Mouse (Mus musculus) heart, embryonic 14.5 days (tissue): ENCODE results near the gene Srxn1. TPM values are rescaled to one million over a fixed set of nuclear protein-coding genes. Genes with fewer than 3 reads are reported as not detected.
A peak's percentile ranks its signal among the peaks of the same experiment; 100 is the strongest.

Experiments used
- ATAC-seq: fragments of 200-750 bp; cut with Nextera tagmentation; 2 replicates; pipeline ENCODE4 v1.8.0; 2017; ENCODE audit warnings: low read depth, moderate TSS enrichment; ENCODE audit not compliant: insufficient number of reproducible peaks, insufficient read depth, low FRiP score
- H3K27ac ChIP-seq, 2 experiments: fragments of 200-500 bp in 1 of 2; fragments of 300-500 bp in 1 of 2; sonication (generic) in 1 of 2; replicated peaks in 1 of 2; 2 replicates each; pipeline ENCODE4 v1.5.1; 2012 to 2014; ENCODE audit warnings: low read depth in 2 of 2, low read length in 2 of 2, control low read depth in 1 of 2, mild to moderate bottlenecking in 1 of 2, mixed read lengths in 1 of 2; ENCODE audit not compliant: control insufficient read depth in 1 of 2, insufficient read depth in 1 of 2
- H3K27me3 ChIP-seq: fragments of 300-500 bp; sonication (generic); 2 replicates; pipeline ENCODE4 v1.6.1; 2014; ENCODE audit warnings: mild to moderate bottlenecking, low read length, control low read depth; ENCODE audit not compliant: control insufficient read depth, insufficient read depth
- H3K36me3 ChIP-seq: fragments of 300-500 bp; sonication (generic); 2 replicates; pipeline ENCODE4 v1.6.1; 2014; ENCODE audit warnings: mild to moderate bottlenecking, control low read depth, low read length, mixed read lengths; ENCODE audit not compliant: control insufficient read depth, insufficient read depth
- H3K4me1 ChIP-seq, 2 experiments: fragments of 200-500 bp in 1 of 2; fragments of 300-500 bp in 1 of 2; sonication (generic) in 1 of 2; 2 replicates each; pipeline ENCODE4 v1.6.1; 2012 to 2014; ENCODE audit warnings: low read length in 2 of 2, control low read depth in 1 of 2, mixed read lengths in 1 of 2; ENCODE audit not compliant: control insufficient read depth in 2 of 2, insufficient read depth in 2 of 2
- H3K4me2 ChIP-seq: fragments of 300-500 bp; sonication (generic); 2 replicates; pipeline ENCODE4 v1.6.1; 2014; ENCODE audit warnings: mild to moderate bottlenecking, low read length
- H3K4me3 ChIP-seq, 2 experiments: fragments of 200-500 bp in 1 of 2; fragments of 300-500 bp in 1 of 2; sonication (generic) in 1 of 2; 2 replicates each; pipeline ENCODE4 v1.5.1; 2012 to 2014; ENCODE audit warnings: low read length in 2 of 2, mild to moderate bottlenecking in 2 of 2, control low read depth in 1 of 2, low read depth in 1 of 2, moderate library complexity in 1 of 2; ENCODE audit not compliant: control insufficient read depth in 1 of 2, insufficient read depth in 1 of 2
- H3K9ac ChIP-seq: fragments of 300-500 bp; sonication (generic); 2 replicates; pipeline ENCODE4 v1.6.1; 2014; ENCODE audit warnings: mild to moderate bottlenecking, low read length
- H3K9me3 ChIP-seq: fragments of 300-500 bp; sonication (generic); 2 replicates; pipeline ENCODE4 v1.6.1; 2016; ENCODE audit warnings: low read length, control low read depth; ENCODE audit not compliant: control insufficient read depth
- WGBS: fragments of 180-500 bp; shearing (Covaris S2); extraction: QIAGEN DNeasy Blood & Tissue Kit; methylation state at CpG from one replicate; pipeline ENCODE4 v1.1.7; 2014; 5-methylcytosine and 5-hydroxymethylcytosine counted together
- polyA plus RNA-seq: library from polyadenylated mRNA; unstranded; fragments of >200 nt; fragmentation: Nextera tagmentation; extraction: Ambion mirVana; gene quantifications from 2 replicates; pipeline ENCODE4 v1.2.1, GENCODE M21; 2014

Gene Srxn1
- polyA plus RNA-seq, 1 experiment from 2014 or later: 5.7 TPM

DNA sequence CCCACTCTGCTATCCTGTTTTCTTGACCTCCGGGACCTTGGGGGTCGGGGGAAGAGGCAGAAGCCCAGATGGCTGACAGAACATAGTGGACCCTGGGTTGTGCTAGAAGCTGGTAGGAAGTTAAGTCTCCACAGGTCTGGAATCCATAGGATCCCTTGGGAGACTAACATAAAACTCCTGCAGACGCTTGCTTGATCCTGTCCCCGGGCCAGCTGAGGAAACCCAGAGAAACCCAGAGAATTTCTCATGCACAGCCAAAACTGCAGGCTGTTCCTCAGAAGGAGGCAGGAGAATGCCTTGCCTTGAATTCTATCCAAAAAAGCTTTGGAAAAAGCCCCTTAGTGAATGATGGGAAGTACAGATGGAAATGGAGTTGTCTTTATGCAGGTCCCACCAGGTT, 21.9 kb upstream of the Srxn1 start:
- H3K9me3 ChIP-seq: no peaks in the 10 kb centered on the region
- 49% methylated on average over 4 of the region's 4 CpGs for WGBS
- H3K4me2 ChIP-seq: no peak overlapping the region
- ATAC-seq: no peak
- H3K27ac ChIP-seq: no peak overlapping the region
- peaks cover 15 to 18% of the 10 kb centered on the region in 2 experiments for H3K4me1 ChIP-seq
- no peak overlapping the region for H3K9ac ChIP-seq
- no peak overlapping the region for H3K4me3 ChIP-seq
- H3K27me3 ChIP-seq: peaks cover 67% of the 10 kb centered on the region
- H3K36me3 ChIP-seq: no peaks in the 10 kb centered on the region

DNA sequence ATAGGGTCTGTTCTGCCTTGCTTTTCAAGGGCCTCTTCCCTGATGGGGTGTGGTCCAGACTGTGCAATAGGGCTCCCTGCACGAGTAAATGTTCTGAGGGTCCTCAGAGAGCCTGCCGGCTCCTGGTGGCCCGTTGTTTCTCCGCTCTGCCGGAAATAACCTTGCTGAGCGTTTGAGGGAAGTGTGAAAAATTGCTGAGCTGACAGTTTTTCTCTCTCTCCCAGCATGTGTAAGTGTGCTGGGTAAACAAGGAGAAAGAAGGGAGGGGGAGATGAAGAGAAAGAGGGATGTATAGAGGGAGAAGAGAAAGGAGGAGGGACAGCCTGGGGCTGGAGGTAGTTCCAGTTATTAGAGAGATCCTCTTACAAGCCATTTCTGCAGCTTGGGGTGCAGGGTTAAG, 21.0 kb upstream of the Srxn1 start:
- Histone ChIP-seq H3K36me3 (no peaks in the 10 kb centered on the region), H3K27me3 (peaks cover 59% of the 10 kb centered on the region), H3K9ac (no peak overlapping the region), H3K9me3 (no peaks in the 10 kb centered on the region), H3K4me2 (no peak overlapping the region), H3K27ac (no peak overlapping the region), H3K4me1 (peaks cover 15 to 18% of the 10 kb centered on the region in 2 experiments), H3K4me3 (no peak overlapping the region)
- WGBS: 52% methylated on average over 6 of the region's 6 CpGs
- no peak for ATAC-seq

DNA sequence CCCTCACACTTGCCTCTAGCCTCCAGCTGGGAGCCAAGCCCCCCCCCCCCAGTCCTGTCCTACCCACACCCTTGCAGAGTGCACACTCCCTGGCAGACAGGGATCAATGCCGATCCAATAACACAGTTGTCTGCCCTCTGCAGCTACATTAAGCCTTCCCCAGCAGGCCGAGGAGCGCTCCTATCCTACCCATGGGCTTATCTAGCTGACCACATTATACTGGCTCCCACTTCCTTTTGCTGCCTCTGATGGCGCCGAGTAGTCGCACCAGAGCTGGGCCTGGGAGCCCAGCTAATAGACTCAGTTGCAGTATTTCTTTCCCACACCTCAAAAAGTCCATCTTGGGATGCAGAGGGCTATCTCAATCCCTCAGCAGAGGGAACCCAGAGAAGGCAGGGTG, 19.9 kb upstream of the Srxn1 start:
- ATAC-seq: no peak
- peaks cover 53% of the 10 kb centered on the region for H3K27me3 ChIP-seq
- no peaks in the 10 kb centered on the region for H3K36me3 ChIP-seq
- peaks cover 15 to 18% of the 10 kb centered on the region in 2 experiments for H3K4me1 ChIP-seq
- H3K4me2 ChIP-seq: no peak overlapping the region
- H3K9me3 ChIP-seq: no peaks in the 10 kb centered on the region
- no peak overlapping the region for H3K27ac ChIP-seq
- 58% methylated on average over 6 of the region's 6 CpGs for WGBS
- no peak overlapping the region for H3K9ac ChIP-seq
- H3K4me3 ChIP-seq: no peak overlapping the region

DNA sequence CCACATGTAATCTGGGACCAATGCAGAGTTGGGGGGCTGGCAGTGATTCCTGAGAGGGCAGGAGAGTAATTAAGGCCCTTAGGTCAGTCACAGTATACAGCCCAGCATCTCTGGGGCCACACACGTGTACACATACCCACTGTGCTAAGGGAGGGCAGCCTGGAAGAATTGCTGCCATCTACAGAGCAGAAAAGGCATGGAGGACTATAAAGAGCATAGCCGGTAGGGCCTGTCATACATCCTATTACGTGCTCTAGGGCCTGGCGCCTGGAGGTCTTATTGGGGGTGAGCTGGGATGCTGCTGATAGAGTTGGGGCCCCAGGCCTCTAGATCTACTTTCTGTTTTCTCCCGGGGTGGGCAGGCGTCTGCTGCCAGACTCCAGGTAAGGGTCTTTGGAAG, 18.9 kb upstream of the Srxn1 start:
- 64% methylated on average over 6 of the region's 6 CpGs for WGBS
- H3K36me3 ChIP-seq: no peaks in the 10 kb centered on the region
- H3K9me3 ChIP-seq: no peaks in the 10 kb centered on the region
- peaks cover 15 to 18% of the 10 kb centered on the region in 2 experiments for H3K4me1 ChIP-seq
- H3K27me3 ChIP-seq: peaks cover 55% of the 10 kb centered on the region
- no peak overlapping the region for H3K9ac ChIP-seq
- ATAC-seq: no peak
- no peak overlapping the region for H3K4me3 ChIP-seq
- no peak overlapping the region for H3K4me2 ChIP-seq
- H3K27ac ChIP-seq: 0 out of 4 replicates have a peak overlapping the region, but pooled peaks of 1 of the 2 experiments have one; percentile 30

DNA sequence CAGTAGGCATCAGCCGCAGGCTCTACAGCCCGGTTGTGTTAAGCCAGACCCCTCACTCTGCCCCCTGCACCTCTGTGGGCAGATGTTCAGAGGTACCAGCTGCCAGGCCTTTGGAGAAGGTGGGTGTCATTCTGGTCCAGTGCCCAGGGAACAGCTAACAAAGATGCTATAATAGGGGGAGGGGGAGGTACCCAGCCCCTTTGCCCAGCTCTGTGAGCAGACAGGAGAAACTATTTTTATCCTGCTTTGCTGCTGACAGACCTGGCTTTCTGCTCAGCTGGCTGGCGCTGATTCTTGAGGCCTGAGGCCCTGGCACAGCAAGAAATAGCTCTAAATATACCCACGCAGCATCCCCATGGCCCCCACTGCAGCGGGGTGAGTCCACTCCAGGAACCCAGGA, 18.2 kb upstream of the Srxn1 start:
- Histone ChIP-seq H3K36me3 (no peaks in the 10 kb centered on the region), H3K9ac (no peak overlapping the region), H3K9me3 (no peaks in the 10 kb centered on the region), H3K4me1 (peaks cover 11 to 15% of the 10 kb centered on the region in 2 experiments), H3K4me3 (no peak overlapping the region), H3K4me2 (no peak overlapping the region), H3K27me3 (peaks cover 56% of the 10 kb centered on the region), H3K27ac (peak overlapping the region in 1 of 2 experiments; percentile 30; a peak in 2 of 4 replicates)
- 38% methylated on average over 5 of the region's 5 CpGs for WGBS
- ATAC-seq: no peak

DNA sequence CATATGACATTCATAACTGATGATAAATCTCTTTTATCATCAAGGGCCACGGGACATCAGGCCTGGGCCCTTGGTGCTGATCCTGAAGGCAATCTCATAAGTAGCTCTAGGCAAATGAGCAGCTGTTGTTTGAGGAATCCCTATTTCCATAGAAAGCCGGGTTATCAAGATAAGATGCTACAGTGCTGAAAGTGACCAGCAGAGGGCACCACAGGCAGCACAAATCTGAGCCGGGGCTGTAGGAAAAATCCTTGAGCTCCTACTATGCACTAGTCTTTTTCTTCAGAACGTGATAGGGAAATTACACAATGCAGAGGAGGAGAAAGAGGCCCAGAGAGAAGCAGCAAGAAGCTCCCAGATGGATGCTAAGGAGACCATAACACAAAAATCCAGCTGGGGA, 16.2 kb upstream of the Srxn1 start:
- ATAC-seq: no peak
- 13% methylated on average over 4 of the region's 4 CpGs for WGBS
- Histone ChIP-seq H3K9me3 (no peaks in the 10 kb centered on the region), H3K27ac (no peak overlapping the region), H3K4me2 (no peak overlapping the region), H3K4me1 (peaks cover 11 to 24% of the 10 kb centered on the region in 2 experiments), H3K27me3 (peaks cover 56% of the 10 kb centered on the region), H3K4me3 (no peak overlapping the region), H3K36me3 (no peaks in the 10 kb centered on the region), H3K9ac (no peak overlapping the region)

DNA sequence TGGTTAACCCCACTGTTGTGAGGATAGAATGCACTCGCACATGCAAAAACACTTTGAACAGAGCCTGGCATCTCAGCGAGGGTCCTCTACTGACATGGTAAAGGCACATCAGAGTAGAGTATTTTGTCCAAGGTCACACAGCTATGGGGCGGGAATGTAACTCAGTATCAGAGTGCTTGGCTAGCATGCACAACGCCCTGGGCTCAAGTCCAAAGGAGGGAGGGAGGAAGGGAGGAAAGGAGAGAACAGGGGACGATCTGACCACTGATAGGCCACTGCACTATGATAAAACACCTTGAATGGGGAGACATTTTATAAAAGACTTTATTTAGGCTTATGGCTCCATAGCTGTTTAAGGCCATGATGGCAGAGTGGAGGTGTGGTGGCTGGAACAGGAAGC, 15.7 kb upstream of the Srxn1 start:
- H3K36me3 ChIP-seq: no peaks in the 10 kb centered on the region
- no peak overlapping the region for H3K4me2 ChIP-seq
- no peak overlapping the region for H3K4me3 ChIP-seq
- 68% methylated on average over 5 of the region's 5 CpGs for WGBS
- no peak overlapping the region for H3K27ac ChIP-seq
- ATAC-seq: no peak
- H3K9ac ChIP-seq: no peak overlapping the region
- H3K27me3 ChIP-seq: peaks cover 56% of the 10 kb centered on the region
- peaks cover 11 to 24% of the 10 kb centered on the region in 2 experiments for H3K4me1 ChIP-seq
- H3K9me3 ChIP-seq: no peaks in the 10 kb centered on the region

DNA sequence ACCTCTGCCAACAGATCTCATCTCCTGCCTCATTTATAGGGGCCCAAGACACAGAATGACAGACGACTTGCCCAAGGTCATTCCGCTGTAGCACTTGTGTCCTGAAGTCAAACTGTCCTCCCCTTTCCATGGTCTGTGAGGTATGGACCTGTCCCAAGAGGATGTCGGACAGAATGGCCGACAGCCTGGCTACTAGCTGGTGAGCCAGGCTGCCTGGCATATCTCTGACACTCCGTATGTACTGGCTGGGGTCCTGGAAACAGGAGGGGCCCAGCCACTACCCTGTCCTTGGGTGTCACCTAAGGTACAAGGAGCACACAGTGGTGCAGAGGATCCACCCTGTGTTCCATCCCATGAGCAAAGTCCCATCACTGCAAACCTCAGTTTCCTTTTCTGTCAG, 14.8 kb upstream of the Srxn1 start:
- no peak overlapping the region for H3K9ac ChIP-seq
- no peaks in the 10 kb centered on the region for H3K9me3 ChIP-seq
- H3K27ac ChIP-seq: no peak overlapping the region
- no peak overlapping the region for H3K4me3 ChIP-seq
- no peaks in the 10 kb centered on the region for H3K36me3 ChIP-seq
- H3K4me2 ChIP-seq: no peak overlapping the region
- WGBS: 85% methylated on average over 5 of the region's 5 CpGs
- H3K4me1 ChIP-seq: peaks cover 11 to 28% of the 10 kb centered on the region in 2 experiments
- H3K27me3 ChIP-seq: peaks cover 56% of the 10 kb centered on the region
- no peak for ATAC-seq
